Mouse (Mus musculus): ENCODE measurements around the gene Gtsf1l.

The Gtsf1l gene

DNA sequence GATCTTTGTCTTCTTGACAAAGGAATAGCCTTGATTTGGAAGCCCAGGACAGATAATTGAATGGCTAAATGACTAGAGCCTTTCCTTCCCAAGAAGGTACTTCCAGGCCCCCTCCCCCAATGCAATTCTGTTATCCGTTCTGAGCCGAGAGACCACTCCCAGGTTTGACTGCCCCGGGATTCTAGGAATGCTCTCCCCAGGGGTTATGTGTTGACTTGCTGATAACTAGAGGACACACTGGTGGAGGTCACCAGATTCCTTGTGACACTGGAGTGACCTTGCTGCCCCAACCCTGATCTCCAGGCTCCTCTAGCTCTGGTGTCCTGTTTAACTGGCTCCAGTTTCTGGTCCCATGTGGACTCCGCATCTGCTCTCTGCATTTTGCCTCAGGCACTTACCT, 35.6 kb downstream of the Gtsf1l start:
- no peak for DNase-seq (ENCODE audit: low read depth, low spot score)

DNA sequence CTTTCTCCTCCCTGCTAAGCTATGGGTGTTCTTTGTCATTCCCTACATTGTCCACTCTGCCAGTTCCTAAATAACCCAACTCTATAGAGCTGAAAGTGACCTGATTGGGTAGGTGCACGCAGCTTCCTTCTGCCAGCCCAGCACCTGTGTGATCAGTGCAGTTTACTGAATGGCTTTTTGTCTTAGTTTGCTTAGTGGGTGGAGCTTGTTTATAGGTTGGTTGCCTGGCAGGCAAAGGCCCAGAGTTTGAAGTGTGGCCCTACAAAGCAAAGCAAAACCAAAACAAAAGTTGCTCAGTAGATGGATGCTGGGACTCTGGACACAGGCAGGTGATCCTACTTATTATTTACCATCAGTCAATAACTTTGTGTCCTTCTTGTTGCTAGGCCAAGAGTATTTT, 36.0 kb downstream of the Gtsf1l start:
- no peak for DNase-seq (ENCODE audit: low read depth, low spot score)

GRCm38 (mm10) chr2:163049116-163049515, 38.5 kb downstream of the Gtsf1l start:
- no peak for DNase-seq (ENCODE audit: low read depth, low spot score)

DNA sequence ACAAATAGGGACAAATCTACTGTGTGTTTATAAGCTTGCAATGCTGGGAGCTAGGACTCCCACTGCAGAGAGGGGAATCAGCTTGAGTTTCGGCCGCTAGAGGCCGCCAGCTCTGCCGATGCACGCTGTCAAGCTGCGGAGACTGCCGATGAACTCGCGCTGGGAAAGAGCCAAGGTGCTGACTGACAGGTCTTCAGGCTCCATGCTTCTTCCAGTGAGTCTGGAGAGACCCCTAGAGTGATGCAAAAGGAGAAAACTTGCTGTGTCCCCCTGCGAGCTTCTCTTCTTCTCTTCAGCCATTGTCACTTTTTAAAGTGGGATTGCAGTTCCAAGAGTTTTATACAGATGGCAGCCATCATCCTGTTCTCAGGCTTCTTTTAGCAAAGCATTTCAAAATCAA, 39.5 kb downstream of the Gtsf1l start:
- peak; percentile 59 for DNase-seq (ENCODE audit: low read depth, low spot score)

- DNase-seq (ENCODE audit: low read depth, low spot score), result no peak
These were observed 47.7 kb downstream of the Gtsf1l start for GRCm38 (mm10) chr2:163039940-163040339.
